Mouse (Mus musculus): Measurements from ENCODE around the gene Nav2.

GRCm38 (mm10) chr7:49084768-49085167, 176.3 kb downstream of the Nav2 start:
- TF ChIP-seq CTCF (IDR thresholded peaks at IDR 0.05; ENCODE audit: borderline replicate concordance, control insufficient read depth, extremely low read depth, insufficient read depth, low read length, poor library complexity) (no peak), POLR2A (IDR thresholded peaks at IDR 0.05; ENCODE audit: control insufficient read depth, extremely low read depth, insufficient read depth, low read length, poor library complexity) (no peak)
